In the genomic region with DNA sequence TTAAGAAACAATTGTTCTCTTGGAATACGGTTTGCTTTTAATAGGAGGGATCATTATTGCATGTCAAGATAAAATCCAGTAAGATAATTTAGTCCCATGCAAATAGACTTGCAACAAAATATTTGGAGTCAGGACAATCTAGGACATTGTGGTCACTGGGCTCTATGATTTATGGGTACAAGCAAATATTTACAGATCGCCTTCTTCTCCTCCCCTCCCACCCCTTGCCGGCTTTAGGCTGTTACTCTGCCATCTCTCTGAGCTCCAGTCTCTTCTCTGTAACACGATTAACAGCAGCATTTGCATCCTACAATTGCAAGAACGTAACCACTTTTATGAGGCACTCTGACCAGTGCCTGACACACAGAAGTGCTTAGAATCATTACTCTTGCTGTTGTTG, we compare ENCODE assay signal across 24 mouse cellular contexts.
"Had no signal": no experiment of that assay in that cellular context is flagged by ENCODE, and none has a peak within 500 bp of the region (broad histone marks: within the 10 kb centered on the region; RNA-seq: fewer than 3 reads in every experiment).

No protein-coding gene starts in this region.

- H3K27ac ChIP-seq: gastrocnemius, adult 2 months; heart, embryonic 10.5 days; hindbrain, embryonic 10.5 days; hindbrain, embryonic 12.5 days; hindbrain, embryonic 14.5 days; intestine, embryonic 15.5 days; kidney, embryonic 15.5 days; layer of hippocampus, adult 2 months; left cerebral cortex, adult 2 months; limb, embryonic 10.5 days; limb, embryonic 12.5 days; liver, embryonic 13.5 days had no signal

- DNase-seq: gastrocnemius, adult 2 months; gastrocnemius, postnatal 10 days; gastrocnemius, postnatal 25 days; heart, adult 18-20 months; heart, postnatal 10 days; heart, postnatal 4 days; liver; liver, embryonic 13.5 days had no signal

- H3K9ac ChIP-seq: heart, embryonic 12.5 days; hindbrain, embryonic 12.5 days; hindbrain, embryonic 14.5 days; intestine, embryonic 15.5 days; kidney, embryonic 15.5 days; limb, embryonic 12.5 days; liver, embryonic 13.5 days had no signal

- H3K36me3 ChIP-seq: heart, embryonic 10.5 days; heart, embryonic 12.5 days; hindbrain, embryonic 10.5 days; hindbrain, embryonic 12.5 days; intestine, embryonic 15.5 days; kidney, embryonic 15.5 days; limb, embryonic 10.5 days; limb, embryonic 12.5 days; liver, embryonic 13.5 days had no signal

- H3K9me3 ChIP-seq: heart, embryonic 10.5 days; heart, embryonic 12.5 days; hindbrain, embryonic 10.5 days; hindbrain, embryonic 12.5 days; intestine, embryonic 15.5 days; kidney, embryonic 15.5 days; limb, embryonic 10.5 days; limb, embryonic 12.5 days; liver, embryonic 13.5 days had no signal

- H3K27me3 ChIP-seq: heart, embryonic 12.5 days; hindbrain, embryonic 12.5 days; intestine, embryonic 15.5 days; kidney, embryonic 15.5 days; limb, embryonic 12.5 days; liver, embryonic 13.5 days had no signal

- H3K4me2 ChIP-seq: heart, embryonic 12.5 days; hindbrain, embryonic 12.5 days; hindbrain, embryonic 14.5 days; intestine, embryonic 15.5 days; kidney, embryonic 15.5 days; limb, embryonic 12.5 days; liver, embryonic 11.5 days; liver, embryonic 13.5 days had no signal

- ATAC-seq: forebrain, embryonic 16.5 days; hindbrain, embryonic 16.5 days; inflammation-experienced regulatory T-cells, adult 6 months; intestine, embryonic 15.5 days; intestine, postnatal 0 days had no signal

- H3K4me3 ChIP-seq: gastrocnemius, adult 2 months; heart, embryonic 10.5 days; heart, embryonic 12.5 days; hindbrain, embryonic 10.5 days; hindbrain, embryonic 12.5 days; intestine, embryonic 15.5 days; kidney, embryonic 15.5 days; layer of hippocampus, adult 2 months; left cerebral cortex, adult 2 months; limb, embryonic 10.5 days; limb, embryonic 12.5 days; liver, embryonic 13.5 days had no signal

- H3K4me1 ChIP-seq: heart, embryonic 10.5 days; heart, embryonic 12.5 days; liver, embryonic 13.5 days had no signal
